Mouse (Mus musculus) leukemia stem cell, adult 10-12 weeks (primary cell): Measurements from ENCODE around the gene Wars2. TPM values are rescaled to one million over a fixed set of nuclear protein-coding genes. Genes with fewer than 3 reads are reported as not detected.

Source experiments
- polyA plus RNA-seq: library from polyadenylated mRNA; stranded (reverse); fragments of >175 nt; gene quantifications from 2 replicates; pipeline ENCODE4 v1.2.3, GENCODE M21; 2012; ENCODE audit warnings: low replicate concordance

The Wars2 gene
- 0.29 and 0.92 TPM in 2 replicates for polyA plus RNA-seq

DNA sequence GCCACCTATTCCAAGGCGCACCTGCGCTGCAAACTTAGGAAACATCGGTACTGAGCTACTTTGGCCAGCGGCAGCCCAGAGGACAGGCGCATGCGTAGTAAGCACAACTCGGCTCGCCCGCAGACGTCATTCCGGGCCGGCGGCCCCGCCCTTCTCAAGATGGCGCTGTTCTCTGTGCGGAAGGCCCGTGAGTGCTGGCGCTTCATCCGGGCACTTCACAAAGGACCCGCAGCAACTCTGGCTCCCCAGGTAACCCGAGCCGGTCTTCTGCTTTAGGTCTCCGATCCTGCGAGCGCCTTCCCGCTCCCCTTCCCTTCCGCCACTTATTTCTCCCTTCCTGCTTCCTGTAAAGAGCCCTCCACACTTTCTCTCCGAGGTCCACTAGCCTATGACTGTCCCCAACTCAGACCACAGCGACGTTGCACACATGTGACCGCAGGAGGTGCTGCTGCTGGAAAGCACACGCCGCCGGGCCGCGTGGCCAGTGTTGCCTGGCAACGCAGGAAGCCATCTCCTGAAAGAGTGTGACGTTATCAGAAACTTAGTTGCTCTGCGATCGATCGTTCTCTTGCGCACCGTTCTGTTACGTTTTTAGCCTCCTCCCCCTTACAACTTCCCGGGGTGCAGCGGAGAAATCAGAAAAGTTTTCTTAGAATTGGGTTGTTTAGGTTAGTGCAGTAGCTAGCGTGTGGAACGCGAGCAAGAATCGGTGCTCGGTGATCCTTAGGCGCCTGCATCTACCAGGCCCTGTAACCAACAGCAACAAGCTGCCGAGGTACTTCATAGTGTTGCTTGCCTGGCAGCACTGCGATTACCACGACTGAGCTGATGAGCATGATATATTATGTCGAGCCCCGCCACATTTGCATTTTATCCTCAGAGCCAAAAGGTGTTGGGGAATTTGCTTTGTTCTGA, at the start of gene Wars2:
Wars2 (plus strand) TSS at position 129 of the 915 bp plus-strand sequence.

DNA sequence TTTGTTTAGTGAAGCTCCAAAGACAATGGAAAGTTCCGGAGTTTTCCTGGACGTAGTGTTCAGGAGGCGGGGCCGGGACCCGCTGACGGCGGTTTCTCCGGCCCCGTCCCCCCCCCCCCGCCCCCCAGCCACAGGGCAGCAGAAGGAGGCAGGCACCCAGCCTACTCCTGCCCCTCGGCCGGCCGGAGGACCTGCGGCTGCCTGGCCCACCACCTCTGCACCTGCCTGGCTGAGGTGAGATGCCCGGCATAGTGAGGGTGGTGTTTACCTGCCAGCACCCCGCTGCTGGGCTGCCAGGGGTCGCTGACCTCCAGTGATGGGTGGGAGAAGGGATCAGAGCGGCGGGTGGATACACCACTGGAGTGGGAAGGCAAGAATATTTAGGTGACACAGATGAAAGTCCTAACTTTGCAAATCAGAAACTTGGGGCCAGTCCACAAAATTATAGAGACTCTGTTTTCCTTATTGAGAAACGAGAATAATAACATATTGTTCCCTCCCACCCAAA, 99.4 kb downstream of the Wars2 start, which contains the start of gene Tbx15:
Tbx15 (plus strand) TSS at position 169 of the 508 bp plus-strand sequence.

Other genes starting within 250 kb of the Wars2 start
- not detected in 2 replicates for gene Hao2, start 247.8 kb upstream of the Wars2 start, polyA plus RNA-seq
- not detected in 2 replicates for gene Tbx15, start 99.3 kb downstream of the Wars2 start, polyA plus RNA-seq